Mouse (Mus musculus): ENCODE results near the gene Cherp.

Cherp gene

DNA sequence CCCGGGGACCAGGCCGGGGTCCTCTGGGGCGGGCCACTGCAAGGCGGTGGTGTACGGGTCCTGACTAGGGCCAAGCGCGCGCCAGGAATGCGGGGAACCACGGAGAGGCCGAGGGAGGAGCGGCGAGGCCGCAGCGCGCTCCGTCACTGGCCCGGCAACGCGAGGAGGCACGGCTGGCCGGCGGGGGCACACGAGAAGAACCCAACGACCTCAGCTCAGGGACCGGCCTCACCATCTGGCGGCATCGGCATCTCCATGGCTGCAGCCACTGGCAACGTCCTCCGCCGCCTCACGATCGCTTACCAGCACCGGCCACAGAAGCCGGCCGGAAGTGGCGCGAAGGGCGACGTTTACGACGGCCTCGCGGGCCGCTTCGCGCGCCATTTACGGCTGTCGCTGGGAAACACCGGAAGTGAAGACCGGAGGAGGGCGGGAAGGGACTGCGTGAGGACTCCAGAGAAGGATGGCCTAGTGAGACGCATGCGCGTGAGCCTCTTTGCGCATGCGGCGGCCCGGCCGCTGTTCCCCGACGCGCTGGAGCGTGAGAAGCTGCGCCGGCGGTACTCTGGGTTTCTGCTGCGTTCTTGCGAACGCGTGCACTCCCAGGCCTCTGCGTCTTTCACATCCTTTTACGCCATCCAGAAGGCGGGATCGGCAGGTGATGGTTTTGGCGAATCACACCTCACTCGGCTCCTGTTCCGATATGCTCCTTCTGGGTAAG lies at the start of gene Cherp:
Cherp (minus strand) TSS at position 401 of the 721 bp plus-strand sequence.
- DNase-seq (ENCODE audit: low spot score) = peak; percentile 99

DNA sequence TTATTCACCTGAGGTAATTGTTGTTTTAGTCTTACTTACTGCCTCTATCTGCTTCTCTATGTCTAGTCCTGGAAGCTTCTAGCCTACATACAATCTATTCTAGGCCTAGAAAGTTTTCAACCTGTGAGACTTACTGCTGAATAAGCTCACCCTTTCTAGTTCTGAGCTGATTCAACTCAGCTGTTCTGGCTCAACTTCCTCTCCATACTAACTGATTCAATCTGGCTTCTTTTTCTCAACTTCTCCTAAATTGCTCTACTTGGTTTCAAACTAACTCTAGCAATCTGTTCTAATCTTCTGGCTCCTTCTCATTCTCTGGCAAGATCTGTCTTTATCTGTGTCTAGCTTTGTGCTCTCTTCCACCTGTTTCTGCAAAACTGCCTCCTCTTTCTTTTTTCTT lies 46.9 kb upstream of the Cherp start:
- no peak for DNase-seq (ENCODE audit: low spot score)

DNA sequence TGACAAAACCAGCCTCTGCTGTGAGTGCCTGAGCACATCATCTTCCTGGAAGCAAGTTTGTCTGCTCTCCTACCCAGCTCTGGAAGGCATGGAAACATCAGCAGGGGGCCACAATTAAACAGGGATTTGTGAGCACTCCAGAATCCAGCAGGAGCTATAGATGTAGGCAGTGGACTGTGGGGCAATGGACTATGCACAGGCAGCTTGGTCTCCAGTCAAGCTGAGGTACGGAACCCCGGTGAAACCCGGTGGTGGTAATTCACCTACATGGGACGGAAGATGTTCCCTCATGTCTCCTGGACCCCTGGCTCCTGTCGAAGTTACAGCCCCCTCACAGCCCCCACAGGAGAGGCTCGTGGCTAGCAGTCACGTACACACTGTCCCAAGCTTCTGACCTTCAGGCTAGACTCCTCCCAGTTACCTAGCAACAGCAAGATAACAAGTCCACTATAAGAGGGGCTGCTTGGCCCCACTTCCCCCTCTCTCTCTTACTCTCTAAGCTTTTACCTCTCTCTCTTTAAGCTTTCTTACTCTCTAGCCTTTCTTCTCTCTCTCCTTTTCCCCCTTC lies 42.5 kb upstream of the Cherp start:
- DNase-seq (ENCODE audit: low spot score) = no peak

DNA sequence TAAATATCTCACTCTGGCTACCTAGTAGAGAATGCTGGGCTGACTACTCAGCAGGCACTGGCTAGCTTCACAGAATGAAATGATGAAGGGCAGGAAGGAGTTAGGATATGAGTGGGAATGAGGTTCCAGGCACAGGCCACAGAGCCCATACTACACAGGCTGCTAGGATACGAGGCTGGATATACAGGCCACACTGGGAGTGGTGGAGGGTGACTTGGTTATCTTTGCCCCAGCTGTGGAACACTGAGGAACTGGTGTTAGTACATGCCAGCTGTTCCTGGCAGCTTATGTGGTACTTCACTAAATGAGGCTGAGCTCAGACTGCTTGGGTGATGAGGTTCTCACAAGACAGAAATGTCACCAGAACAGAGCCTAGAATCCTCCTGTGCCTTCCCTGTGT lies 38.1 kb upstream of the Cherp start:
- DNase-seq (ENCODE audit: low spot score) = no peak

DNA sequence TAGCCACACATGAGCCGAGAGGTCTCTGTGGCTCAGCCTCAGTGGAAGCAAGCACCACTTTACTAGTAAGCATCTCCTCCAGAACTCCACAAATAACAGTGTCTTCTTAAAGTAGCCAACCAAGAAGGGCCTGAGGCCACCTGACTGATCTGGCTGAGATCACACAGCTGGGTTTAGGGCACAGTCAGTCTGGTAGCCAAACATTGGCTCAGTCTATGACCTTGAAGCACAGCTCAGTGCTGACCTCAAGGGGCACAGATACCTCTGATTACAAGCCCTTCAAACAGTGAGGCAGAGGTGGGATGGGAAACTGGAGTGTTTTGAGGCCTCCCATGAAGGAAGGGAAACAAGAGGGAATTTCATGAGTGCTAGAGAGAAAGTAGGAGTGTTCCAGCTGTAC lies 37.6 kb upstream of the Cherp start:
- no peak for DNase-seq (ENCODE audit: low spot score)

DNA sequence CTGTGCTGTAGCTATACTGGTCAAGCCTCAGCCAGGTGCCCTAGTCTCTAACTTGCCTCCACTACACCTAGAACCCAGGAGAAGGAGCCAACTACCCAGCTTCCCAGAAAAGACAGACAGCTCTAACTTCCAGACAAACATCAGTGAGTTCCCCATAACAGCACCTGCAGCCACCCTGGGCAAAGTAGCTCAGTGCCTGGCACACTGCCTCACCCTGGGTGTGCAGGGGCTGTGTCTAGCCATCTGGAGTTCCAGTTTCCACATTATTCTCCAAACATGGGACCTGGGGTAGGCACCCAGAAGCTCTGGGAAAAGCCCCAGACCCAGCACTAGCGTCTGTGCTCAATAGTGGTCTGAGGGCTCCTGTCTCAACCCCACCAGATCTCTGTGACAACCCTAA lies 32.5 kb upstream of the Cherp start:
- no peak for DNase-seq (ENCODE audit: low spot score)

DNA sequence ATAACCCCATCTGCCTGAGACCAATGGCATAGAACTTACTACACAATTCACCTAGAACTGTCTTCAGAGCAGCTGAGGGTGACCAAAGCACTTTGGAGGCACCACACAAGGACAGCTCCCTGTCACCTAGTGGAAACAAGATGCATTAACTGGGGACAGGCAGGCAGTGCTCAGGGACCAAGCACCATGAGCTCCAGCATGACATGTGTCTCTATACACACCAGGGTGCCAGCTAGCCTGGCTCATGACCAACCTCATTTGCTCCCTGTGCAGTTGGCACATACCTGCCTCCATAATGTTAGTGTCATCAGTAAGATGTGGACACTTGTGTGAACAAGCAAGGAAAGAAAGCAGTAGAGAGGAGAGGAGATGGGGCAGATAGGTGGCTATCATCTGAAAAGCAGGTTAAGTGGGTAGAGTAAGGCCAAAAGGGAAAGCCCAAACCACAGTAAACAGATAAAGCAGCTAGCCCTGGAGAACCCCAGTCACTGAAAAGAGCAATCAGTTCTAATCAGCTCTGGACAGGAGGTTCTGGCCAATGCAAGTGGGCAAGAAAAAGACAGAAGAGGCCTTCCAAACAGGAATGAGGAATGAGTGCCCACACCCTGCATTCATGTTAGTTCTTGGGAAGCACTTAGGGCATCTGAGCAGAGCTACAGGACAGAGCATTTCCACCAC lies 29.8 kb upstream of the Cherp start:
- DNase-seq (ENCODE audit: low spot score) = no peak

DNA sequence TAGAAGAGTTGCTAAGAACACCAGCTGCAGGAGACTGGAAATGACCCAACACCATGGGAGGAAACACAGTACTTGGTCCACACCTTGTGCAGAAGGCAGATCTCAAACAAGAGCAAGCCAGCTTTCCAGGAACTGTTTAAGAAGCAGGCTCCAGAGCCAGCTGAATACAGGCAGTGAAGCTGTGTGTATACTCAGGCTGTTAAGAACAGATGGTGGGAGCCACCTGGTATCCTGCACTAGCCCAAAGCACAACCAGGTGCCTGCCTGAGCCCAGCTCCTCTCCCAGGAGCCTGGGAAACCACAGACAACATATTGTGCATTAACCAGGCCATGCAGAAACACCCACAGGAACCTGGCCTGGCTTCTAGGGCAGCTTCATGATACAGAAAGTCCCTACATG lies 29.1 kb upstream of the Cherp start:
- no peak for DNase-seq (ENCODE audit: low spot score)

DNA sequence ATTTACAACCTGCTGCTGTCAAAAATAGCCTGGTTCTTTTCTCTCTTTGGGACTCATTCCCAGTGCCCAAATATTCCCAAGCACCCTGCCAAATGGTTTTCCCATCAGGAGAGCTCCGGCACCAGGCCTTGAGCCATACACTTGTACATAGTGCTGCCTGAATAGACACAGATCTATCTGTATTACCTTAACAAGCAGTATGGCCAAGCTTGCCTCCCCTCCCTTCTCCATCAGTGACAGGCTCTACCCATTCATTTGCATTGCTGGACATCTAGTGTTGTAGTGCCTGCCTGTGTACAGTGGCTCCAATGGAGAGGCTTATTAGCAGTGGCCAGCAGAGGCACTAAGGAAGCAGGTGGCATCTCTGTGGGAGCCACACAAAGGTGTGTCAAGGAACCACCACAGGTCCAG lies 25.5 kb upstream of the Cherp start:
- DNase-seq (ENCODE audit: low spot score) = no peak

DNA sequence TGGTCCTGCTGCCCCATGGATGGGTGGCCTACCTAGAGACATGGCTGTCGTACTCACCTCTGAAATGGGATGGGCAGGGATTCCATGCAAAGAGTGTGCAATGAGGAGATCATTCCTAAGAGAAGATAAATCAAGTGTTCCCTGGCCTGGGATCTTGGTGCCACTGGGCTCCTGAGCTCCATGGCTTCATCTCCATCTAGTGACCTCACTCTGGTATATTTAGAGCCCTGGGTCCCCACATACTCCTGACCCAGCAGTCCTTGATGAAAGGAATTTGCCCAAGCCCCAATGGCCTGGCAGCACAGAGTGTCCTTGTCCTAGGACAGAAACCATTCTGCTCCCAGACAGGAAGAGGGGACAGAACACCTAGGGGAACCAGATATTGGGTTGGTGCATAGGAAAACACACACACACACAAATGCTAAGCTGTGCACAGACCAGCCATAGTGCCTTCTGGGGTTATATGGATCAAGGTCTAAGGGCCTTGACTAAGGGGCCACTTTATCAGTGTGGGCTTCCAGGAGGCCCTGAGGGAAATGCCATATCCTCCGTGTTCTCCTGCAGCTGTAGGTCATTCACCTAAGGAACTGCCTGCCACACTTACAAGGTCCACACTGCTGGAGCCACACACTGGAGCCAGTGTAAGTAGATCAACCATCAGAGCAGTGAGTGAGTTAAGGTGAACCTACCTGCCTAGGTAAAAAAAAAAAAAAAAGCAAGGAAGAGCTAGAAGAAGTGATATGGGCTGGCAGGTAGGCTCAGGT lies 24.7 kb upstream of the Cherp start:
- no peak for DNase-seq (ENCODE audit: low spot score)

DNA sequence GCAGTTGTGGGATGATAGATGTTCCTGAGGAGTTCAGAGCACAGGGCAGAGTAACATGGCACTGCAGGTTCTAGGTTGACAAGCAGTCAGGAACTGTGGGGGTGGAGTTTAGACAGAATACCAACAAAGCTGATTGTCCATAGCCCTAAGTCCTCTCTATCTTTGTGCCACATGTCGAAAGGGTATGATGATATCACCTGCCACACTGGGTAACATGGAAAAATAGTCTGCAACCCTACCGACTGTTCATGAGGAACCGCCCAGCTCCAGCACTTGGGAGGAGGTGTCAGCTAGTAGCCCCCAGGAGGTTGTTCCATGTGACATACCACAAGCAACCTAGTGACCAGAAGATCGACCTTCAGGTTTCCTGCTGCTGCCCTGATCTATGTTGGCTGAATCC lies 23.5 kb upstream of the Cherp start:
- no peak for DNase-seq (ENCODE audit: low spot score)

DNA sequence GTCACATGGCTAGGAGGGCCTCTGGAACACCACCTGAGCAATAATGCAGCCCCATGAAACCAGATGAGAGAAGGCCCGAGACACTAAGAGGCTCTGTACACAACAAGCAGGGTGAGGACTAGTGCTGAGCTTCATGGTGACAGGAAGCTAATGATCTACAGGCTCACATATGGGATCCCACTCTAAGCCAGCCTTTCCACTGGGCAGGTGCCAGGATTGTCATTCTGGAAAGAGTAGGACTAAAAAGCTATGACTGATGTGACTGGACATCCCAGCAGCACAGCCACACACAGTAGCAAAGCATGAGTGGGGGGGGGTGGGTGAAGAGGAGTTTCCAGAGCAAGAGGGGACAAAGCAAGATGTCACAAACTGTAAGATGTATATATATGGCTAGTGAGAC lies 22.9 kb upstream of the Cherp start:
- DNase-seq (ENCODE audit: low spot score) = no peak

DNA sequence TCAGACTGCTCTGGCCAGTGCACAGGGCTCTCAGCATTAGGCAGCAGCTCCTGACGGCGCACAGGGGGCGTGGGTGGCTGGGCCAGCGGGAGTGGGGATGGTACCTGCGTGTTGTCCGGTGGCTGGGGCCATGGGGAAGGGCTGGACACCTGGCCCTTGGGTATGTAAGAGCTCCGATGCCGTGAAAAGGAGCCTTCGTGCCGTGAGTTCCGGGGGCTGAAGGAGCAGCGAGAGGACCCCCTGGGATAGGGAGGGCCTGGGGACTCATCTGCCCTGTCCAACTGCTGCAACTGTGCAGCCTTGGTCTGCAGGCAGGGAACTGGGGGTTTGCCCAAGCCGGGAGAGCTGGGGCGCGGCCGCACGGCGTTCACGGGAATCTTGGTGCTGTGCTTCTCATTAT lies 21.2 kb upstream of the Cherp start:
- no peak for DNase-seq (ENCODE audit: low spot score)

DNA sequence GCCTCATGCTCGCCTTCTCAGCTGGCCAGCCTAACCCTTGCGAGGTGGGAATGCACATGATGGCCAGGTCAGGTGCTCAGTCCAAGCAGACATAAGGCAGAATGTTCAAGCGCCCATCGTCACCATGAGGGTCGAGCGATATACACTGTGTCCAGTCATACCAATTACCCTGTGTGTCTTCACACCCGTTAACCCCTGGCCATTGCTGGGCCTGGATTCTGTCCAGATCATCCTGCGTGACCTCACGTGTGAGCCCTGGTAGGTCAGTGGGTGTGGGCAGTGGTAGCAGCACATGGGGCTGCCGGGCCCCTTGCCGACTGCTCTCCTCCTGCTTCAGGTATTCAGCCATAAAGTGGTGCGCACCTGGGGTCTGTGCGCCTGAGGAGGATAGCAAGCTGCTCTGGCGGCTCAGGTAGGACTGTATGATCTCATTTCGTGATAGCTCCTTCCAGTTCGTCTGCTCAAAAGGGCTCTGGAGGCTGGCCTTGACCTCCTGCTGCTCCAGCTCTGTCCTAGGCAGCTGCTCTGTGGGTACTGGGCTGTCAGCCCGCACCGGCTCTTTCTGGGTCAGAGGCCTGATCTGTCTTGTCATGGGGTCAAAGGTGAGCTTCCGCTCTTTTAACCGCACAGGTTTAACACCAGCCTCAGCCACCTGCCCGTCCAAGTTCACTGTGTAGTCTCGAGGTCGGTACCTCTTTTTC lies 20.5 kb upstream of the Cherp start:
- no peak for DNase-seq (ENCODE audit: low spot score)

DNA sequence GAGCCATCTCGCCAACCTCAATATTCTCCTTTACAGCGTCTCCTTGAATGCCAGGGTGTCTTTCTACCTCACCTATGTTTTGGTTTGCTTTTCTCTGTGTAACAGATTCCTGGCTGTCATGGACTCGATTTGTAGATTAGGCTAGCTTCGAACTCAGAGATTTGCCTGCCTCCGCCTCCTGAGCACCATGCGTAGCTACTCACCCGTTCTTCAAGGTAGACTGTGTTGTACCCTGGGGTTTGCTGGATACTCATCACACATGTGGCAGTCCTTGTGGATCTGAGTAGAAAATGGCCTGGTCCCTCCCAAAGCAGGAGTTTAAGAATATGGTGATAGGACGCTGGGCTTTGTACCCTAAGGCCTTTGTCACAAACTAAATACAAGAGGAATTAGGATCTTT lies 18.4 kb upstream of the Cherp start:
- peak; percentile 9 for DNase-seq (ENCODE audit: low spot score)

DNA sequence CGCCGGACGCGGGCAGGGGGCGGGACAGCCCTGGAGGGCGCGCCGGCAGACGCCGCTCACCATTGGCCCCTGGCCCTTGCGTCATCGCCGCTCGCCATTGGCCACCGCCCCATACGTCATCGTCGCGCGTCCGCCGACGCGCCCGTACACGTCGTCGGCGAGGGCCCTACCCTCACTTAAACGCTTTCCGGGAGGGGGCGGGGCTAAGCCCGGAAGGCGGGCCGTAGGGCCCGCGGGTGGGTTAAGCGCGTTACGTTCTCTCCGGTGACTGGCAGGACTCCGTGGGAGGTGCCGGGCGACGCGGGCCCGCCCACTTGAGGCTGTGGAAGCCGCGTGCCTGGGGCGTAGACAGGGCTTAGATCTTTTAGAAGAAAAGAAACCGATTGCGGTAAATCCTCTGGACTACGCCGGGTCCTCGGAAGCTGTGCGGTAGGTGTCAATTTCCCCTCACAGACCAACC lies 17.6 kb upstream of the Cherp start:
- peak; percentile 100 for DNase-seq (ENCODE audit: low spot score)

DNA sequence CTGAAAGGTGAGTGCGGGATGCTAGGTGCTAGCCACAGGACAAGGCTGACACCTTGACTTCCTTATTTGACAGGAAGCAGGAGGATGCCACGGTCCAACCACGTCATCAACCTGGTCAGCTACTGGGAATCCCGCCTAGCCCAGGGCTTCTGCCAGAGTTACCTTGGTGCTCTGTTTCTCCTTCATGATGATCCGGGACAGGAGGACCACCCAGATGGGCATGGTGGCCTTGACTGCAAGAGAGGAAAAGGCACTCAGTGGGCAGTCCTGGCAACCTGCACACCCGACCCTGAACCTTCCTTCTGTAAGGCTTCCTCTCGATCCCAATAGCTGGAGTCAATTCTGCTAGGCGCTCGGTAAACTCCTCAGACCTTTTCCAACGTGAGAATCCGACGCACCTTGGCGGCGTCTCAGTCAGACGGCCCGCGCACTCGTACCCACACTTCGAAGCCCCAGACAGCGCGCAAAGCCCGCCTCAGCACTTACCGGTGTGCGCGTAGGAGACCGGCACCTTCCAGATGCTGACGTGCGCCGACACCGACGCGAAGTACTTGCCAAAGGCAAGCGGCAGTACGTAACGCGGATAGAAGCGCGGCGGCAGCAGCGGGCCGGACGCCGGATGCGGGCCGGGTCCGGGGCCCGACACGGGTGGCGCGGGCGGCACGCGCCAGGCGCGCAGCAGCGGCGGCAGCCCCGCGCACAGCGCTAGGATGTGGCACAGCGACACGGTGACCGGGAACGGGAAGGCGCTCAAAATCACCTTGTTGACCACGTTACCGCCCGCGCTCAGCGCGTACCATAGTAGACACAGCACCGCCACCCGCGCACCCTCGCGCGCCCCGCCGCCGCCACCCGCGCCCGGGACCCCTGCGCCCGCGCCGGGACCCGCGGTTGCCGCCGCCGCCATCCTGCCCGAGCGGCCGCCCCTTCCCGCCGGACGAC lies 16.9 kb upstream of the Cherp start, which contains the start of gene Slc35e1:
Slc35e1 (minus strand) TSS at position 935 of the 942 bp plus-strand sequence.
- DNase-seq (ENCODE audit: low spot score) = peak; percentile 64

DNA sequence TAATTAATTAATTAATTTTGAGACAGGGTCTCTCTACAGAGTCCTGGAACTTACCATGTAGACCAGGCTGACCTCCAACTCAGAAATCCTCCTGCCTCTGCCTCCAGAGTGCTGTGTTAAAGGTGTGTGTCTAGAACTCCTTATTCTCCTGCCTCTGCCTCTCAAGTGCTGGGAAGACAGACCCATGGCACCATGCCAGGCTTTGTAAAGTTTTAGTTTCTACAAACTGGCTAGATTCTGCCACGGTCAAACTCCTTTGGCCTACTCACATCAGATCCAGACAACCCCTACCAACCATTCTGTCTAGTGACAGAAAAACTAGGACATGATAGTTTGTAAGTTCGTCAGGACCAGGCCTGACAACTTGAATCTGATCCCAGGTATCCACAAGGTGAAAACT lies 16.0 kb upstream of the Cherp start:
- DNase-seq (ENCODE audit: low spot score) = no peak

DNA sequence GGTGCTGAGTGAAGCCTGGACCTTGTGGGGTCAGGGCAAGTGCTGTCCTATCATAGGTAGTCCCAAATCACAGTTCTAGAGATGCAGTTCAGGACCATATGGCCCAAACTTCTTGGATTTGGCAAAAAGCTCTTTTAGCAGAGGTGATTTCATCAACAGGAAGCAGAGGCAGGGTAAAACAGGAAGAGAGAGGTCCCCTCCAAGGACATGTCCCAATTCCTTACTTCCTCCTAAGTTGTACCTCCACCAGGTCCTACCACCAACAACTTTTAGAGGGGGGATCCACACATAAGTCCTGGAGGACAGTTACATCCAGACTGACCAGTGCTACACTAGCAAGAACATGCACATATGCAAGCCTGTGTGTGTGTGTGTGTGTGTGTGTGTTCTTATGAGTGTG lies 12.0 kb upstream of the Cherp start:
- no peak for DNase-seq (ENCODE audit: low spot score)

DNA sequence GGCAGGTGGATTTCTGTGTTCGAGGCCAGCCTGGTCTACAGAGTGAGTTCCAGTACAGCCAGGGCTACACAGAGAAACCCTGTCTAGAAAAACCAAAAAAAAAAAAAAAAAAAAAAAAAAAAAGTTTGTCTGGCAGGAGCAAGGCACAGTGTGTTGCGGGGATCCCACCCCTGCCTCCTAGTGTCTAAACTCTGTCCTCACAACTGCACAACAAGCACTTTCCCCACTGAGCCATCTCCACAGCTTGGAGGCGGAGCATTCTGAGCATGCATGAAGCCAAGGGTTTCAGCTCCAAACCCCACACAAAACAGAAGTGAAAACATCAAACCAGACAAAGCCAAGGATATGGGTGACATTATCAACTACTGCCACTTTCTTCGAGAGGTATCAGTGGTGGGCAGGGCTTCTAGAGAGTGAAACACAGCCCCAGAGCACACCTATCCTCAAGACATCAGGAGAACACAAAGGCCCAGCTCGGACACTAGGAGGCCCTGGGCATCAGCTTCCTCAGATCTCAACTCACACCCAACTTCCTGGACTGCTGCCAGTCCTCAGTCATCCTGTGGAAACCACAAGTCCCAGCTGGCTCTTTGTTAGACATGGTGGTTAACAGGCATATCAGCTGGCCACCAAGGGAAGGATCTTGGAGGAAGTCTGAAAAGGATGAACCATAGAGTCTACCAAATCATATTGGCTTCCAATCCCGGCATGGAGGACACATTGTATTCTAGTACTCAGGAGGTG lies 10.6 kb upstream of the Cherp start:
- DNase-seq (ENCODE audit: low spot score) = no peak

All from embryo, embryonic 10 days (tissue).